Mouse (Mus musculus) cerebellum, adult (tissue): ENCODE measurements around the gene Sucla2.

Experiments used
- ATAC-seq: cut with Nextera tagmentation; 2 replicates; pipeline ENCODE4 v1.9.2; 2017; ENCODE audit warnings: mild to moderate bottlenecking, moderate library complexity, mixed read lengths; ENCODE audit not compliant: insufficient number of reproducible peaks, low FRiP score, low TSS enrichment

The Sucla2 gene

GRCm38 (mm10) chr14:73524766-73525448 lies at the start of gene Sucla2:
TSS of gene Sucla2 (plus strand) at chr14:73525319.
- peak; percentile 98 for ATAC-seq

DNA sequence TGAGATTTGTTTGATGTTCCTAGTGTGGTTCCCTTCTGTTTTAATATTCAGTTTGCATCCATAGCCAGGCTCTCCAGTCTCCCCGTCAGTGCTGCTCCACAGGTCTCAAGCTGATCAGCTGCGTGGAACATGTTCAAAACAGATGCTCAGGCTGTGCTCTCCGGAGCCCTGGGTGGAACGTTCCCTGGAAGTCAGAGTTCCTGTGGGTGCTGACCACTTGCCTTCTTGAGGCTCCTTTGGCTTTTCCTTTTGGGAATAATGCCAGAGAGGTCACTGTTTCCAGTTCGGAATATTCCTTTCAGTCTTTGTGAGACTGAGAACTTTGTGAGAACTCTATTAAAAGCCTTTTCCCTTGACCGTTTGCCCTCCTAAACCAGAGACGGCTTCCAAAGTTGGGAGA lies 49.6 kb upstream of the Sucla2 start:
- no peak for ATAC-seq

- ATAC-seq = no peak
Observed at GRCm38 (mm10) chr14:73476361-73476934, 48.7 kb upstream of the Sucla2 start.

GRCm38 (mm10) chr14:73477077-73477476 lies 48.0 kb upstream of the Sucla2 start:
- no peak for ATAC-seq

DNA sequence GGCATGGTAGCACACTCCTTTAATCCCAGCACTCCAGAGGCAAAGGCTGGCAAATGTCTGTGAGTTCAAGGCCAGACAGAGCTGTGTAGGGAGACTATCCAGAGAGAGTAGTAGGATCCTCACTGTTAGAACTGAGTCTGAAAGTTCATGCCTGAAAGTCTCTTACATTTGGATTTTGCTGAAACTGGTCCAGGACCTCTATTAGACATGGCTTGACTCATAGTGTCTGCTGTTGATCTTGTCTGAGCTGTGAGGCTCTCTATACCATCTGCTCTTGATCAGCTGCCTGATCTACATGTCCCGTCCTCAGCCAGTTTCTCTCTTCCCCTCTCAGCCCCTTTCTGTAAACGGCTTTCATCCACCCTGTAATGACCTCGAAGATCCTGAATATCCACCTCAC lies 46.8 kb upstream of the Sucla2 start:
- ATAC-seq = no peak

DNA sequence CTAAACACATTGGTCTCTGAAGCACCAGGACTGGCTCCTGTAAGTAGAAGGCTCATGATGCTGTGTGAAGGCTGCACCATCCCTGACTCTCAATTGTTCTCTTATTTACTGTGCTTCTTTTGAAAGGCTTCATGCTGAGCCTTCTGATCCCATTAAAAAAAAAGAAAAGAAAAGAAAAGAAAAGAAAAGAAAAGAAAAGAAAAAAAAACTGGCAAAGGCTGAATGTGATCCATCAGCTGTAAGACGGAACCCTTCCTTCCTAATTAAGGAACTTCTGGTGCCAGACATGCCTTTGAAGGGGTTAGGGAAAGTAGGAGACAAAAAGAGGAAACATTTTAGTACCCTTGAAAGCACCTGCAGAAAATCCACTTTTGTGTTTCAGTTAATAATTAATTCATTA lies 45.3 kb upstream of the Sucla2 start:
- no peak for ATAC-seq

DNA sequence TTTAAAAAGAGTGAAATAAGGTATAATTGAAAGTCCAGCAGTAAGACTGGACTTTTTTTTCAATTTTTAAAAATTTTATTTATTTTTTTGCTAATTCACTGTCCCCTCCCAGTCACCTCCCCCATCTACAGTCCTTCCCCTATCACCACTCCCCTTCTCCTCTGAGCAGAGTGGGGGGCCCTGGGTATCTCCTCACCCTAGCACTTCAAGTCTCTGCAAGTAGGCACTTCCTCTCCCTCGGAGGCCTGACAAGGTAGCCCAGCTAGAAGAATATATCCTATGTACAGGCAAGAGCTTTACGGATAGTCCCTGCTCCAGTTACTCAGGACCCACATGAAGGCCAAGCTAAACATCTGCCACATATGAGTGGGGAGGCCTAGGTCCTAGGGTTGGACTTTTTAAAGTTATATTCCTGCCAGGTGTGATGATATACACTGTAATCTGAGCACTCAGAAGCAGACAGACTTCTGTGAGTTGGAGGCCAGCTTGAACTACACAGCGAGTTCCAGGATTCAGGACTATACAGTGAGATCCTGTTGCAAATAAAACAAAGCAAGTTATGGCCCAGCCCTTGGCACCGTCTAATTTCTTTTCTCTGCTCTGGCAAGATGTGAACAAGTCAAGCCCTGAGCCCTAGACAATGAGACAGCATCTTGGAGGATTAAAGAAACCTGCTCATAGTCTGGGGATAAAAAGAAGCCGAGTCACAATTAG lies 41.4 kb upstream of the Sucla2 start:
- ATAC-seq = no peak

- no peak for ATAC-seq
Observed at GRCm38 (mm10) chr14:73484366-73485110, 40.6 kb upstream of the Sucla2 start.

- no peak for ATAC-seq
Observed at GRCm38 (mm10) chr14:73486641-73487040, 38.5 kb upstream of the Sucla2 start.

GRCm38 (mm10) chr14:73493356-73493755 lies 31.8 kb upstream of the Sucla2 start:
- ATAC-seq = no peak

DNA sequence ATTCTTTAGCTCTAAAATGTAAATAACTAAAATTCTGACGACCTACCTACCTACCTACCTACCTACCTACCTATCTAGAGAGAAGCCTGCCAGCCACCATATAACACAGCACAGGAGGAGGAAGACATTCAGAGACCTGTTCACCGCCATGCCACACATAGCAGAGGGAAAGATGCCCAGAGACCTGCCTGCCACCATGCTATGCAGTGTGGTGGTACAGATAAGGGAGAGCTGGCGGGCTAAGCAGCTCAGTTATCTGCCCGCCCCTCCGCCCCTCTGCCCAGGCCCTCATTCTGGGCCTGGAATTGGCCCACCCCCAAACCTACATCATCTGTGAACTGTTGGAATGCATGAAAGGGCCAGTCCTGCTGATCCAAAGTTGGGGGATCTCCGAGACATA lies 31.0 kb upstream of the Sucla2 start:
- no peak for ATAC-seq

- ATAC-seq = no peak
Observed at GRCm38 (mm10) chr14:73495753-73496152, 29.4 kb upstream of the Sucla2 start.

DNA sequence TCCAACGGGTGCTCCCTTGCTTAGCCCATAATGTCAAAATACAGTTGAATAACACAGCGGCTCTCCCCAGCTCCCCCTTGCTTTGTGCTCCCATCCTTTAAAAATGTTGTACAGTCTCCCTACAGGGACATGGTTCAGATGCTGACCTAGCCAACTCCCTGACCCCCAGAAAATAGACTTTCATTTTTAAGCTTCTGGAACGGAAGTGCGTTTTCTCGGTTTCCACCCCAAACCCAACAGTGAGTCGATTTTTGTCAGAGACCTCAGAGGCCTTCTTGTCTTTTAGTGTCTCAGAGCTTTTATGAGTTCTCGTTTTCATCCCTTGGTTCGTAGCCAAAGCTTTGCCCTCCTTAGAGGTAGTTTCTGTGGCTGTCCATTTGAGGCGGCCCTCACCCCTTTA lies 23.8 kb upstream of the Sucla2 start:
- no peak for ATAC-seq

- ATAC-seq = no peak
Observed at GRCm38 (mm10) chr14:73501721-73502120, 23.4 kb upstream of the Sucla2 start.

- peak; percentile 81 for ATAC-seq
Observed at GRCm38 (mm10) chr14:73502591-73503184, 22.4 kb upstream of the Sucla2 start.

GRCm38 (mm10) chr14:73503237-73503933 lies 21.7 kb upstream of the Sucla2 start:
- ATAC-seq = no peak

GRCm38 (mm10) chr14:73506283-73506682 lies 18.8 kb upstream of the Sucla2 start:
- ATAC-seq = no peak

GRCm38 (mm10) chr14:73507200-73507599 lies 17.9 kb upstream of the Sucla2 start:
- ATAC-seq = no peak

- no peak for ATAC-seq
Observed at GRCm38 (mm10) chr14:73507702-73508376, 17.3 kb upstream of the Sucla2 start.
